Mouse (Mus musculus) forebrain, embryonic 10.5 days (tissue): Measurements from ENCODE around the gene 4930596D02Rik. TPM values are rescaled to one million over a fixed set of nuclear protein-coding genes. Genes with fewer than 3 reads are reported as not detected.

ENCODE experiments used
- DNase-seq: peaks from one replicate; pipeline ENCODE4 v3.0.0-alpha.2; 2017; ENCODE audit warnings: low spot score; ENCODE audit errors: extremely low spot score
- H3K27ac ChIP-seq: fragments of 300-500 bp; sonication (generic); 2 replicates; pipeline ENCODE4 v1.5.1; 2016; ENCODE audit warnings: mild to moderate bottlenecking
- H3K27me3 ChIP-seq: fragments of 300-500 bp; sonication (generic); 2 replicates; pipeline ENCODE4 v1.6.1; 2016; ENCODE audit warnings: mild to moderate bottlenecking; ENCODE audit not compliant: poor library complexity, severe bottlenecking
- H3K36me3 ChIP-seq: fragments of 300-500 bp; sonication (generic); replicated peaks from 2 replicates; pipeline ENCODE4 v1.6.1; 2016; ENCODE audit warnings: mild to moderate bottlenecking, moderate library complexity
- H3K4me1 ChIP-seq: fragments of 300-500 bp; sonication (generic); 2 replicates; pipeline ENCODE4 v1.6.1; 2016
- H3K4me3 ChIP-seq: fragments of 300-500 bp; sonication (generic); 2 replicates; pipeline ENCODE4 v1.5.1; 2016; ENCODE audit warnings: mild to moderate bottlenecking, moderate library complexity
- H3K9me3 ChIP-seq: fragments of 300-500 bp; sonication (generic); 2 replicates; pipeline ENCODE4 v1.6.1; 2016; ENCODE audit warnings: mild to moderate bottlenecking, moderate library complexity
- WGBS: fragments of 180-500 bp; shearing (Covaris S2); methylation state at CpG from one replicate; pipeline ENCODE4 v1.1.7; 2016; 5-methylcytosine and 5-hydroxymethylcytosine counted together
- polyA plus RNA-seq: library from polyadenylated mRNA; unstranded; fragments of >200 nt; fragmentation: Nextera tagmentation; extraction: Ambion mirVana; gene quantifications from 2 replicates; pipeline ENCODE4 v1.2.1, GENCODE M21; 2016

Gene 4930596D02Rik
- polyA plus RNA-seq, result not detected in 2 replicates

GRCm38 (mm10) chr14:35811878-35812277 lies at the start of gene 4930596D02Rik:
4930596D02Rik (minus strand) TSS chr14:35811978.
- WGBS, result 84% methylated on average over 4 of the region's 4 CpGs
- no peaks in the 10 kb centered on the region for H3K27me3 ChIP-seq
- no peak for DNase-seq
- H3K4me1 ChIP-seq, result no peaks in the 10 kb centered on the region
- H3K27ac ChIP-seq, result no peak within 1 kb of the TSS
- no peak within 1 kb of the TSS for H3K4me3 ChIP-seq
- H3K9me3 ChIP-seq, result no peaks in the 10 kb centered on the region
- no peaks in the 10 kb centered on the region for H3K36me3 ChIP-seq

- no peak for DNase-seq
- H3K36me3 ChIP-seq, result no peaks in the 10 kb centered on the region
- no peak overlapping the region for H3K4me3 ChIP-seq
- no peaks in the 10 kb centered on the region for H3K9me3 ChIP-seq
- H3K27me3 ChIP-seq, result no peaks in the 10 kb centered on the region
- WGBS, result 83% methylated on average over 1 of the region's 1 CpGs
- H3K27ac ChIP-seq, result no peak overlapping the region
- H3K4me1 ChIP-seq, result no peaks in the 10 kb centered on the region
These were observed 41.5 kb upstream of the 4930596D02Rik start for GRCm38 (mm10) chr14:35853254-35853653.

- H3K36me3 ChIP-seq, result no peaks in the 10 kb centered on the region
- 87% methylated on average over 6 of the region's 6 CpGs for WGBS
- H3K9me3 ChIP-seq, result no peaks in the 10 kb centered on the region
- DNase-seq, result no peak
- H3K27ac ChIP-seq, result no peak overlapping the region
- no peak overlapping the region for H3K4me3 ChIP-seq
- no peaks in the 10 kb centered on the region for H3K27me3 ChIP-seq
- no peaks in the 10 kb centered on the region for H3K4me1 ChIP-seq
These were observed 33.5 kb upstream of the 4930596D02Rik start for GRCm38 (mm10) chr14:35845271-35845670.

- H3K4me3 ChIP-seq, result no peak overlapping the region
- DNase-seq, result no peak
- no peak overlapping the region for H3K27ac ChIP-seq
- H3K36me3 ChIP-seq, result no peaks in the 10 kb centered on the region
- 87% methylated on average over 7 of the region's 7 CpGs for WGBS
- no peaks in the 10 kb centered on the region for H3K9me3 ChIP-seq
- H3K4me1 ChIP-seq, result no peaks in the 10 kb centered on the region
- H3K27me3 ChIP-seq, result no peaks in the 10 kb centered on the region
These were observed 30.4 kb upstream of the 4930596D02Rik start for GRCm38 (mm10) chr14:35842111-35842721.

- H3K4me3 ChIP-seq, result no peak overlapping the region
- H3K9me3 ChIP-seq, result no peaks in the 10 kb centered on the region
- no peaks in the 10 kb centered on the region for H3K4me1 ChIP-seq
- no peak overlapping the region for H3K27ac ChIP-seq
- no peaks in the 10 kb centered on the region for H3K36me3 ChIP-seq
- DNase-seq, result no peak
- WGBS, result 77% methylated on average over 3 of the region's 3 CpGs
- H3K27me3 ChIP-seq, result no peaks in the 10 kb centered on the region
These were observed 19.0 kb downstream of the 4930596D02Rik start for GRCm38 (mm10) chr14:35792656-35793213.

GRCm38 (mm10) chr14:35780033-35780432 lies 31.7 kb downstream of the 4930596D02Rik start:
- H3K27ac ChIP-seq, result no peak overlapping the region
- no peak overlapping the region for H3K4me3 ChIP-seq
- no peaks in the 10 kb centered on the region for H3K36me3 ChIP-seq
- H3K27me3 ChIP-seq, result no peaks in the 10 kb centered on the region
- H3K4me1 ChIP-seq, result no peaks in the 10 kb centered on the region
- 84% methylated on average over 3 of the region's 3 CpGs for WGBS
- DNase-seq, result no peak
- no peaks in the 10 kb centered on the region for H3K9me3 ChIP-seq

GRCm38 (mm10) chr14:35773306-35773705 lies 38.5 kb downstream of the 4930596D02Rik start:
- no peak overlapping the region for H3K27ac ChIP-seq
- no peaks in the 10 kb centered on the region for H3K4me1 ChIP-seq
- H3K9me3 ChIP-seq, result no peaks in the 10 kb centered on the region
- no peak overlapping the region for H3K4me3 ChIP-seq
- H3K27me3 ChIP-seq, result no peaks in the 10 kb centered on the region
- no peaks in the 10 kb centered on the region for H3K36me3 ChIP-seq
- no peak for DNase-seq
- WGBS, result 89% methylated on average over 1 of the region's 1 CpGs
